Mouse (Mus musculus) thymus, postnatal 36 days (tissue): ENCODE measurements around the gene Krtdap.
"Not testable (repeated sequence)": the region's sequence is repeated elsewhere in the genome, so short reads cannot be mapped to it uniquely, and the experiment has no call there.

Source experiments
- DNase-seq, 2 experiments: peaks; one replicate each; pipeline ENCODE4 v3.0.0; 2022; ENCODE audit warnings: mixed read lengths in 2 of 2

Gene Krtdap

GRCm38 (mm10) chr7:30790141-30790540 is 2.4 kb downstream of the Krtdap start:
- DNase-seq = no peak

DNA sequence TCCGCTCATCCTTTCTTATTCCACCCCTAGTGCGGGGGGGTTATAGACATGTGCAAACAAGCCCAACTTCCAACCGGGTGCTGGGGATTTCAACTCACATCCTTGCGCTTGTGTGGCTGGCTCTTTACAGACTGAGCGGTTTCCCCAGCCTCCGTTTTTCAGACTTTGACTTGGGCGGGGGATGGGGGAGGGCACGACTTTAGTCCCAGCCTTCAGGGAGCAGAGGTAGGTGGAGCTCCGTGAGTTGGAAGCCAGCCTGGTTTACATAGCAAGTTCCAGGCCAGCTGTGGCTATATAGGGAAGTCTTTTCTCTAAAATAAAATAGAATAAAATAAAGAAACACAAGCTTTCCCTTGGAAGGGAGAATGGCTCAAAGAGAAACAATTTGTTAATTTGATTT is 4.2 kb downstream of the Krtdap start:
- DNase-seq = no peak

DNA sequence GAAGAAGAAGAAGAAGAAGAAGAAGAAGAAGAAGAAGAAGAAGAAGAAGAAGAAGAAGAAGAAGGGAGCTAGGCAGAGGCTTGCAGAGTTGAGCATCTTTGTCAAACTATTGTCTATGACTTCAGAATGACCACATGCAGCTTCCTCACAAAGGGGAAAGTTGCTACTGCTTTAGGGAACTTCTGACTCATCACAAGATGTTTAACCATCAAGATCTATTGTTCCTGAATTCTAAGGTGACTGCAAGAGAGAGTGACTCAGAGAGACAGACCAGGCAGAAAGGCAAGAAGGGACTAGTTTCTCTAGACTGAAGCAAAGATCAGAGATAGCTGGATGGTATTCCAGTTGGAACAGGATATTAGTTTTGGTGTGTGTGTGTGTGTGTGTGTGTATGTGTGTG is 7.2 kb downstream of the Krtdap start:
- no peak for DNase-seq

- DNase-seq = no peak
Observed at GRCm38 (mm10) chr7:30796790-30797189, 9.1 kb downstream of the Krtdap start.

DNA sequence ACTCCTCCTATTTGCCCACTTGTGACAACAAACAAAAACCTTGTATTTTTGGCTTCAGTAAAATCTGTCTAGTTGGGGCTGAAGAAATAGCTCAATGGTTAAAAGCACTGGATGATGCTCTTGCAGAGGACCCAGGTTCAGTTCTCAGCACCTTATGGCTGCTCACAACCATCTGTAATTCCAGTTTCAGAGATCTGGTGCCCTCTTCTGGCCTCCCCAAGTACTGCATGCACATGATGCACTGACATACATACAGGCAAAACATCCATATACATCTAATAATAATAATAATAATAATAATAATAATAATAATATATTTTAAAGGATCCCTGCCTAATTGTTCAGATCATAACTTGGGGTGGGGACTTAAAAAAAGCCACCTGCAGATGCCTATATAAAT is 13.0 kb downstream of the Krtdap start:
- no peak for DNase-seq

DNA sequence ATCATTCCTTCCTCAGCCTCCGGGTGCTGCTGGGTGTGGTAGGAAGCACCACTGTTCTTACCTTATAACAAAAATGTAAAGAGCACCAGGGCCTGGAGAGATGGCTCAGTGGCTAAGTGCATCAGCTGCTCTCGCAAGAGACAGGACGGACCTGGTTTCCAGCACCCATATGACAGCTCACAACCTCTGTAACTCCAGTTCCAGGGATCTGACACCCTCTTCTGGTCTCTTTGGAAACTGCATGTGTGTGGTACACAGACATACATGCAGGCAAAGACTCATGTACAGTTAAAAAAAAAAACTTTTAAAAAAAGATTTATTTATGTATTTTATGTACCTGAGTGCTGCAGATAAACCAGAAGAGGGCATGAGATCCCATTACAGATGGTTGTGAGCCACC is 15.6 kb downstream of the Krtdap start:
- no peak for DNase-seq

- DNase-seq = no peak
Observed at GRCm38 (mm10) chr7:30804026-30804715, 16.5 kb downstream of the Krtdap start.

GRCm38 (mm10) chr7:30805924-30806323 is 18.2 kb downstream of the Krtdap start:
- peak; percentile 43 to 49 for DNase-seq

DNA sequence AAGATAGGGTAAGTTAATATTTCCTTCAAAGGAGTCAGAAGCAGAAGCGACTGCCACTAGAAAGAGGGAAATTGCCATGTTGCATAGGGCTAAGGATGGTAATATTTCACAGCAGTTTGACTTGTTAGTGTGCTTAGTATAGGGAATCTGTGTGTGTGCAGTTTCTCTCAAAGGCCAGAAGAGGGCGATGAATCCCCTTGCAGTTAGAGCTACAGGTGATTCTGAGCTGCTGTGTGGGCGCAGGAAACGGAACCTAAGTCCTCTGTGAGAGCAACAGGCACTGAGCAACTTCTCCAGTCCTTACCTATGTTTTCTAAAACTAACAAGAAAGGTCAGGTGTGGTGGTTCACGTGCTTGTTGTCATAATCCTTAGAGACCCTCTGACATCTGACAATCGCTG is 22.6 kb downstream of the Krtdap start:
- DNase-seq = no peak

DNA sequence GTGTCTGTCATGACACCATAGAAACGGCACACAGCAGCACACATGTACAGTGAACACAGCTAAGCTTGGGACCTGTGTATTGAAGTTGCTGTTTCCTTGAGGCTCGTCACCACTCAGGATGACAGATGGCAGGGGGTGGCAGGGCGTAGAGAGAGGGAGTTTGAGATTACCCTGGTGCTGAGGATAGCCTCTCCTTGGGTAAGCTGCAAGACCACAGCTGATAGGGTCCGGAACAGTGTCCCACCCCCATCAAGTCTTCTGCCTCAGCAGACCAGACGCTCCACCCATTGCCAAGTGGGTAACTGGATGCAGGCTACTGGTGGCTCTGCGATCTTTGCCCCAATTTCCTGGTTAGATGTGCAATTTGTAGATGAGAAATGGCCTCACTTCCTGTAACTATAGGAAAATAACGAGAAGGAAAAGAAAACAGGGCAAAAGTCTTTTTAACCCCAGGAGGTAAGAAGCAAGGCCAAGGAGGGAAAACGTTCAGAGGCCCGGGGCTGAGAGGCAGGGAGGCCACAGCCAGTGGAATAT is 24.1 kb downstream of the Krtdap start:
- DNase-seq = no peak

DNA sequence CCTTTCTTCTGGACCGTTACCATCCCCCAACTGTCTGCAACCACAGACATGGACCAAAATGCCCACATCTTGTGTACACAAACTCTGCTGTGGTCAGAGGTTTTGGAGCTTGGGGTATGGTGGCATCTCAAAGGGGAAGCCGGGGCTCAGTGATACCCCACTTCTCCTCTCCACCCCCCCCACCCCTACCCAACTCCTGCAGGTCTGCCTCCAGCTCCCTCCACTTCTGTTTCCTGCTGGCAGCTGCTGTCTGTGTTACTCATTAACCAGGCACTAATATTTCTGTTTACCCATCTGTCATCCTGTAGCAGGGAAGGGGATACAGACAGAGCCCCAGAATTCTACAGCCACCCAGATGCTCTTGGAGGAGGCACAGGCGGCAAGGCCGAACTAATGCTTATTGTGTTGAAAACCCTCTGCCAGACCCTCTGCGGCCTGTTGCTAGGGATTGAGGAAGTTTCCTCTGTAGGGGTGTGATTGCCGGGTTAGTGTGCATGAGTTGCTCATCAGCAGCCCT is 24.7 kb downstream of the Krtdap start:
- DNase-seq = no peak

GRCm38 (mm10) chr7:30820131-30820530 is 32.4 kb downstream of the Krtdap start:
- no peak for DNase-seq

DNA sequence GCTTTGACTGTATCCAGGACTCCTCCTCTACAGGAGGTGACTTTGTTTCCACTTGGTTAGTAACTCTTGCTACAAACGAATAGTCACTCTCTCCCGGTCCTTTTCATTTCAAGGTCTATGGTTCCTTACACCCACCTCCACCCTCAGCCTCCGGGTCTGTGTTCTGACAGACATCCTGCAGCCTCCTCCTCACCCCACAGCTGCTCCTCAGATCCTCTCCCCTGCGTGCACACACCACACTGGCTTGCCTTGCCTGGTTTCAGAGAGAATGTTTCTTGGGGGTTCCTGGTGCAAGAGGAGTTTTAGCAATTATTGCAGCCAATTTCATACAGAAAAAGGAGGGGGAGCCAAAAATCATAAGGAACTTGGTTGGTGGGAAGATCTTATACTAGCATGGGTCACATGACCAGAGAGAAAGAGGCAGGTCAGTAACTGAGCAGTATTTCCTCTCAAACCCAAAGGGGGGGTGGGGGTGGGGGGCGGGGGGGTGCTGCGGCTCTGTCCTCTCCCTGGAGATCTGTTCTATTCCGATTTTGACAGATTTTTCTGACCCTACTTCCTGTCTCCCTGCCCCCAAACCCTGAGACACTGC is 33.3 kb downstream of the Krtdap start:
- peak; percentile 16 to 23 for DNase-seq

GRCm38 (mm10) chr7:30821532-30821931 is 33.8 kb downstream of the Krtdap start:
- no peak for DNase-seq

GRCm38 (mm10) chr7:30823675-30824074 is 36.0 kb downstream of the Krtdap start, which contains the start of gene Ffar2:
Gene Ffar2 (minus strand): TSS chr7:30823775.
- no peak for DNase-seq

- DNase-seq = no peak
Observed at GRCm38 (mm10) chr7:30824306-30824705, 36.6 kb downstream of the Krtdap start.

DNA sequence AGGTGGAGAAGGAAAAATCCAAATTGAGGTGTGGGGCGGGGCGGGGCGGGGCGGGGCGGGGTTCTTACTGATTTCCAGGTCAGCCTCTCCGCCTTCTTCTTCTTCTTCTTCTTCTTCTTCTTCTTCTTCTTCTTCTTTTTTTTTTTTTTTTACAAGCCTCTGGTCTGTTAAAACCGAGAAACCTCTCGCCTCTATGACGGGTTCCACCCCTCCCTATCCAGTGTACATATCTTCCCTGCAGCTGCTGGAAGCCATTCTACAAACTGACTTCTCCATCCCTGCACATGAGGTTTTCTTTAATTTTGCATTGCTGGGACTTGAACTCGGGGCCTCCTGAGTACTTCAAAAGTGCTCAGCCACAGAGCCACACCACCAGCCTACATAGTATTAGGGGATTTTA is 39.0 kb downstream of the Krtdap start:
- no peak for DNase-seq

- not testable (repeated sequence) for DNase-seq
Observed at GRCm38 (mm10) chr7:30828871-30829270, 41.2 kb downstream of the Krtdap start.

- no peak for DNase-seq
Observed at GRCm38 (mm10) chr7:30829428-30829827, 41.7 kb downstream of the Krtdap start.

- no peak for DNase-seq
Observed at GRCm38 (mm10) chr7:30832261-30832660, 44.6 kb downstream of the Krtdap start.

DNA sequence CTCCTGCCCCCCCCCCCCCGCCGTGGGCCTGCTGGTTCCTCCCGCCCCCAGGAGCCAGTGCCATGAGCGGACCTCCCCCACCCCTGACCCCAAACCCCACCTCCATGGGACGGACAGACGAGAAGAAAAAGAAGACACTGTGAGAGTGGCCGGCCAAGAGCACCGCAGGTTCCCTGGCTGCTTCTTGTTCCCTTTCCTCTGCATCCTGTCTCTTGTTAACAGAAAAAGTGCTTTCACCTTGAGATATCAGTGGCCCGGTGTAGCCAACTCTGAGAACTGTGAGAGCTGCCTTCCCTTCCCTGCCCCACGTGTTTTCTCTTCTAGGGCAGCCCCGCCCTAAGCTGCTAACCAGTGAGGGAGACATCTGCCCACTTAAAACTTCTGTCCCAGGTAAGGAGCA is 45.0 kb downstream of the Krtdap start:
- DNase-seq = not testable (repeated sequence)

DNA sequence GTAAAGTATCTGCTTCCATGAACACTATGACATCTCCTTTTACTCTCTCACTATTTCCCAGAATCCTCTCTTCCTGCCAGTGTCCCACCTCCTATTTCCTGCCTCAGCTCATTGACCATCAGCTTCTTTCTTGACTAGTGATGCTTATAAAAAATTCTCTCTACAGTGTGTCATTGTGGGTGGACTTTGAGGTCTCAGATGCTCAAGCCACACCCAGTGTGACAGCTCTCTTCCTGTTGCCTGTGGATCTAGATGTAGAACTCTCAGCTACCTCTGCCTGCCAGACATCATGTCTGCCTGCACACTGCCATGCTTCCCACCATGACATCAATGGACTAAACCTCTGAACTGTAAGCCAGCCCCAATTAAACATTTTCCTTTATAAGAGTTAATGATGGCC is 49.6 kb downstream of the Krtdap start:
- no peak for DNase-seq

DNA sequence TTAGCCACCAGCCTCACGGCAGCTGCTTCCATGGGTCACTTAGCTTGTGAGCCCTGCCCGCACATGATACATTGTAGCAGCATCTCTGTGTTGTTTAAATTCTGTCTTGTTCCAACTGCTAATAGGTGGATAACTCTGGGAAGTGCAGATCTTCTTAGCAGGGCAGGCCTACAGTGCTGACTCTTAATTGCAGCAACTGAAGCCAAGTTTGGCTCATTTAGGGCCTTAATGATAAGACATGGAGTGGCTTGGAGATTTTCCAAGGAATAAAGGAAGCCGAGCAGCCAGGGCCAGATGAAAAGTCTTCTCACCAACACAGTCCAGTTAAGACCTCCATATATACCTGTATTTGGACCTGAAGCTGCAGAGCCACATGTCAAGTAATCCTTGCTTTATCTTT is 52.6 kb downstream of the Krtdap start:
- DNase-seq = no peak
